Mouse (Mus musculus): ENCODE data around the gene Msh2. TPM values are rescaled to one million over a fixed set of nuclear protein-coding genes. Genes with fewer than 3 reads are reported as not detected.
A peak's percentile ranks its signal among the peaks of the same experiment; 100 is the strongest.

Gene Msh2
- 26.0 and 29.7 TPM in 2 replicates for total RNA-seq (2014; rRNA removed)
- 41.0 and 47.1 TPM in 2 replicates for polyA plus RNA-seq (2015; fragmentation: Nextera tagmentation; extraction: Ambion mirVana)

DNA sequence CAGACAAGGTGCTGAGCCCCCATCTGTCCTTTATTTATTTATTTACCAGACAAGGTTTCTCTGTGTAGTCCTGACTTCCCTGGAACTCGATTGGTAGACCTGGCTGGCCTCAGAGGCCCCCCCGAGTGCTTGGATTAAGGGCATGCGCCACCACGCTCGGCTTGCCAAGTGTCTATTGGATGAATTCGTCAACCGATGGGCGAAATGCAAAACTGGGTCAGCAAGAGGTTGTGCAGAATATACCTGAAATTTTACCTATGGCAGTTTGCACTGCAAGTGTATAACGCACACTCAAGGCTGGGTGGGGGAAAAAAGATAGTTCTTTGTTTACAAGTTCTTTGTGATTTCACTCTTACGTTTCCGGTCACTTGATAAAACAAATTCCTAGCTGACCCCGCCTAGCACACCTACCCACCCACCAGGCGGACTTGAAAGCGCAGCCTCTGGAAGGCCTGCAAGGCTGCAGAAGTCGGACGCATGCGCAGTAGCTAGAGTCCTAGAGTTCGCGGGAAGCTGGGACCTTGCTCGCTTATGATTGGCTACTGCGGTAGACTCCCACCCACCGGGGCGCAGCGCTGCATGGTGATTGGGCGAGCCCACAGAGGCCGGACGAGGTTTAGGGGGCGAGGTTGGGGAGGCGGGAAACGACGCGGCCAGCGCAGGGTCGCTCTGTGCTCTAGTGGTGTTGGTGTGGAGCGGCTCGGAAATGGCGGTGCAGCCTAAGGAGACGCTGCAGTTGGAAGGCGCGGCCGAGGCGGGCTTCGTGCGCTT, at the start of gene Msh2:
TSS of gene Msh2 (plus strand) at position 441 of the 771 bp plus-strand sequence.
- DNase-seq (ENCODE audit: low spot score) = peak; percentile 99
- peak within 1 kb of the TSS; percentile 75 for H3K9ac ChIP-seq (replicated peaks; ENCODE audit: low read length, poor library complexity, severe bottlenecking)
- 0 out of 2 replicates have a peak, but pooled peaks have one; percentile 13 for TF ChIP-seq CTCF (IDR thresholded peaks at IDR 0.05)
- H3K4me1 ChIP-seq (ENCODE audit: insufficient read depth, low read length) = peaks cover 13% of the 10 kb centered on the region; the same call in 1 of the 2 replicates
- no peaks in the 10 kb centered on the region for H3K9me3 ChIP-seq (ENCODE audit: low read length)
- peak within 1 kb of the TSS; percentile 90 for H3K4me3 ChIP-seq (ENCODE audit: low read depth, low read length)
- H3K4me2 ChIP-seq (ENCODE audit: low read depth, low read length, poor library complexity, severe bottlenecking) = peak within 1 kb of the TSS; percentile 78
- no peaks in the 10 kb centered on the region for H3K36me3 ChIP-seq (ENCODE audit: insufficient read depth, low read length)
- H3K27ac ChIP-seq (ENCODE audit: low read depth, low read length) = peak within 1 kb of the TSS; percentile 67
- WGBS = under 1% methylated on average over 41 of the region's 44 CpGs
- H3K27me3 ChIP-seq (ENCODE audit: insufficient read depth, low read length) = no peaks in the 10 kb centered on the region
- ATAC-seq (ENCODE audit: low FRiP score) = peak; percentile 98

GRCm38 (mm10) chr17:87625510-87626086, 46.5 kb upstream of the Msh2 start:
- no peak overlapping the region for H3K27ac ChIP-seq (ENCODE audit: low read depth, low read length)
- no peaks in the 10 kb centered on the region for H3K27me3 ChIP-seq (ENCODE audit: insufficient read depth, low read length)
- 73% methylated on average over 3 of the region's 3 CpGs for WGBS
- no peak for TF ChIP-seq CTCF (IDR thresholded peaks at IDR 0.05)
- H3K36me3 ChIP-seq (ENCODE audit: insufficient read depth, low read length) = no peaks in the 10 kb centered on the region
- no peak for ATAC-seq (ENCODE audit: low FRiP score)
- no peaks in the 10 kb centered on the region for H3K9me3 ChIP-seq (ENCODE audit: low read length)
- no peak for DNase-seq (ENCODE audit: low spot score)
- H3K4me3 ChIP-seq (ENCODE audit: low read depth, low read length) = no peak overlapping the region
- no peak overlapping the region for H3K9ac ChIP-seq (replicated peaks; ENCODE audit: low read length, poor library complexity, severe bottlenecking)
- no peaks in the 10 kb centered on the region for H3K4me1 ChIP-seq (ENCODE audit: insufficient read depth, low read length)
- no peak overlapping the region for H3K4me2 ChIP-seq (ENCODE audit: low read depth, low read length, poor library complexity, severe bottlenecking)

- 92% methylated on average over 5 of the region's 5 CpGs for WGBS
Observed at GRCm38 (mm10) chr17:87628144-87628543, 44.0 kb upstream of the Msh2 start.

DNA sequence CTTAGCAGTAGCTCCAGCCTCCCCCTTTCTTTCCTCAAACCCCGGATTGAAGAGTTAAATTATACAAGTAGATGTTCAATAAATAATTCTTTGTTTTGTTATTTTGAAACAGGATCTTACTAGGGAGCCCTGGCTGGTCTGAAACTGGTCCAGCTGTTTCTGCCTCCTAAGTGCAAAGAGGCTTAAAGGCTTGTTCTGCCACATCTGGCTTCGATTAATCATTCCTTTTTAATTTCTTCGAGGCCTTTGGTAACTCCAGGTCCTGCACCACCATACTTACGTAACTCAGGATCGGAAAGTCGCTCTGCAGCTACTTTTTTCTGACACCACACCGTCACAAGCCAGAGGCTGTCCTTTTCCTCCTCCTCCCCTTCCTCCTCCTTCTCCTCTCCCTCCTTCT, 43.4 kb upstream of the Msh2 start:
- no peaks in the 10 kb centered on the region for H3K27me3 ChIP-seq (ENCODE audit: insufficient read depth, low read length)
- no peak for TF ChIP-seq CTCF (IDR thresholded peaks at IDR 0.05)
- WGBS = 77% methylated on average over 7 of the region's 7 CpGs

More at GRCm38 (mm10) chr17:87628144-87628543, 44.0 kb upstream of the Msh2 start:
- Histone ChIP-seq H3K36me3 (ENCODE audit: insufficient read depth, low read length) (no peaks in the 10 kb centered on the region), H3K27me3 (ENCODE audit: insufficient read depth, low read length) (no peaks in the 10 kb centered on the region), H3K4me2 (ENCODE audit: low read depth, low read length, poor library complexity, severe bottlenecking) (no peak overlapping the region), H3K9me3 (ENCODE audit: low read length) (no peaks in the 10 kb centered on the region), H3K27ac (ENCODE audit: low read depth, low read length) (no peak overlapping the region), H3K9ac (replicated peaks; ENCODE audit: low read length, poor library complexity, severe bottlenecking) (no peak overlapping the region), H3K4me1 (ENCODE audit: insufficient read depth, low read length) (no peaks in the 10 kb centered on the region), H3K4me3 (ENCODE audit: low read depth, low read length) (no peak overlapping the region)
- no peak for DNase-seq (ENCODE audit: low spot score)
- no peak for TF ChIP-seq CTCF (IDR thresholded peaks at IDR 0.05)
- ATAC-seq (ENCODE audit: low FRiP score) = no peak

GRCm38 (mm10) chr17:87637056-87637389, 35.1 kb upstream of the Msh2 start:
- Histone ChIP-seq H3K9me3 (ENCODE audit: low read length) (no peaks in the 10 kb centered on the region), H3K9ac (replicated peaks; ENCODE audit: low read length, poor library complexity, severe bottlenecking) (no peak overlapping the region), H3K27ac (ENCODE audit: low read depth, low read length) (no peak overlapping the region), H3K4me2 (ENCODE audit: low read depth, low read length, poor library complexity, severe bottlenecking) (peak overlapping the region; percentile 71), H3K4me1 (ENCODE audit: insufficient read depth, low read length) (0 out of 2 replicates have a peak, but pooled peaks cover 3% of the 10 kb centered on the region), H3K36me3 (ENCODE audit: insufficient read depth, low read length) (no peaks in the 10 kb centered on the region), H3K4me3 (ENCODE audit: low read depth, low read length) (peak overlapping the region; percentile 43), H3K27me3 (ENCODE audit: insufficient read depth, low read length) (peaks cover 18% of the 10 kb centered on the region)
- DNase-seq (ENCODE audit: low spot score) = no peak
- no peak for ATAC-seq (ENCODE audit: low FRiP score)
- WGBS = 3% methylated on average over 21 of the region's 22 CpGs
- TF ChIP-seq CTCF (IDR thresholded peaks at IDR 0.05) = no peak

More for the DNA sequence above, 43.4 kb upstream of the Msh2 start:
- H3K9ac ChIP-seq (replicated peaks; ENCODE audit: low read length, poor library complexity, severe bottlenecking) = no peak overlapping the region
- no peak overlapping the region for H3K27ac ChIP-seq (ENCODE audit: low read depth, low read length)
- no peaks in the 10 kb centered on the region for H3K9me3 ChIP-seq (ENCODE audit: low read length)
- H3K4me2 ChIP-seq (ENCODE audit: low read depth, low read length, poor library complexity, severe bottlenecking) = no peak overlapping the region
- DNase-seq (ENCODE audit: low spot score) (no peak), ATAC-seq (ENCODE audit: low FRiP score) (no peak)
- H3K4me3 ChIP-seq (ENCODE audit: low read depth, low read length) = no peak overlapping the region
- no peaks in the 10 kb centered on the region for H3K4me1 ChIP-seq (ENCODE audit: insufficient read depth, low read length)
- H3K36me3 ChIP-seq (ENCODE audit: insufficient read depth, low read length) = no peaks in the 10 kb centered on the region

GRCm38 (mm10) chr17:87639242-87639641, 32.9 kb upstream of the Msh2 start:
- Histone ChIP-seq H3K4me2 (ENCODE audit: low read depth, low read length, poor library complexity, severe bottlenecking) (no peak overlapping the region), H3K4me3 (ENCODE audit: low read depth, low read length) (no peak overlapping the region), H3K9me3 (ENCODE audit: low read length) (no peaks in the 10 kb centered on the region), H3K9ac (replicated peaks; ENCODE audit: low read length, poor library complexity, severe bottlenecking) (no peak overlapping the region), H3K27ac (ENCODE audit: low read depth, low read length) (no peak overlapping the region), H3K27me3 (ENCODE audit: insufficient read depth, low read length) (peaks cover 18% of the 10 kb centered on the region), H3K36me3 (ENCODE audit: insufficient read depth, low read length) (no peaks in the 10 kb centered on the region), H3K4me1 (ENCODE audit: insufficient read depth, low read length) (0 out of 2 replicates have a peak, but pooled peaks cover 3% of the 10 kb centered on the region)
- DNase-seq (ENCODE audit: low spot score) = no peak
- WGBS = 80% methylated on average over 5 of the region's 5 CpGs
- TF ChIP-seq CTCF (IDR thresholded peaks at IDR 0.05) = no peak
- ATAC-seq (ENCODE audit: low FRiP score) = no peak
